In the genomic region with DNA sequence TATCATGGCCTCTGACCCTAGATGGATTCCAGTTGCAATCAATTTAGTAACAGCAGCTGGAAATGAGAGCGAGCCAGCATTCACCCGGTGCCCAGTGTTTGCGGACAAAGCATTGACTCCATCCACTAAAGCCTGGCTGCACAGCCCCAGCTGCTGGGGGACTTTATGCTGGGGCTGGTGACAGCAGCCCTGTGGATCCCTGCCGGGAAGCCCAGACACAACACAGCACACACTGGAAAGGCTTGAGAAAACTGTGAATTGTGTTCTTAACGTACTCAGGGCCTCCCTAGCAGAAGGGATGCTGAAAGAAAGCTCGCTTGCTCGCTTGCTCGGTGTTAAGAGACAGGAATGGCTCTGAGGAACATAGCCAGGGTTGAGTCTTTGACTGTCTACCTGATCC, we compare ENCODE assay signal across 16 mouse cellular contexts. TPM values are rescaled to one million over a fixed set of nuclear protein-coding genes. Genes with fewer than 3 reads are reported as not detected.
A peak's percentile ranks its signal among the peaks of the same experiment; 100 is the strongest.
DNase-seq lines count a peak whose midpoint lies in the region; ATAC-seq and TF ChIP-seq lines count a peak whose summit lies in the region.
"Had no signal": no experiment of that assay in that cellular context is flagged by ENCODE, and none has a peak within 500 bp of the region (broad histone marks: within the 10 kb centered on the region; RNA-seq: fewer than 3 reads in every experiment).

No protein-coding gene starts in this region.

- no peak for TF ChIP-seq CTCF in layer of hippocampus, adult 2 months (conservative IDR thresholded peaks at IDR 0.05)

- WGBS in forebrain, embryonic 14.5 days: 9% methylated on average over 8 of the region's 8 CpGs
- 20% methylated on average over 8 of the region's 8 CpGs for WGBS in limb, embryonic 13.5 days
- 8% methylated on average over 8 of the region's 8 CpGs for WGBS in neural tube, embryonic 14.5 days

- peak overlapping the region; percentile 37 for H3K4me3 ChIP-seq in layer of hippocampus, adult 2 months
- 0 out of 2 replicates have a peak overlapping the region, but pooled peaks have one; percentile 54 for H3K4me3 ChIP-seq in forebrain, embryonic 14.5 days (ENCODE audit: low read depth, low read length)
- H3K4me3 ChIP-seq in limb, embryonic 13.5 days: no peak overlapping the region
- peak overlapping the region; percentile 84 for H3K4me3 ChIP-seq in neural tube, embryonic 14.5 days (ENCODE audit: low read depth, low read length)
- H3K4me3 ChIP-seq: embryonic facial prominence, embryonic 12.5 days; gastrocnemius, adult 2 months; heart, embryonic 12.5 days; intestine, embryonic 15.5 days; liver, embryonic 12.5 days had no signal

- peaks cover 19% of the 10 kb centered on the region for H3K4me1 ChIP-seq in forebrain, embryonic 14.5 days (ENCODE audit: control insufficient read depth, insufficient read depth, low read length)
- peaks cover 34% of the 10 kb centered on the region for H3K4me1 ChIP-seq in limb, embryonic 13.5 days
- peaks cover 38% of the 10 kb centered on the region for H3K4me1 ChIP-seq in neural tube, embryonic 14.5 days (ENCODE audit: control insufficient read depth, insufficient read depth, low read length)
- H3K4me1 ChIP-seq: liver, embryonic 12.5 days had no signal

- H3K27me3 ChIP-seq in forebrain, embryonic 14.5 days (replicated peaks; ENCODE audit: control insufficient read depth, insufficient read depth, low read length): peaks cover 28% of the 10 kb centered on the region; the same call in 1 of the 2 replicates
- peaks cover 78% of the 10 kb centered on the region for H3K27me3 ChIP-seq in limb, embryonic 13.5 days
- no peaks in the 10 kb centered on the region for H3K27me3 ChIP-seq in neural tube, embryonic 14.5 days (ENCODE audit: control insufficient read depth, insufficient read depth, low read length)

- no peak for ATAC-seq in forebrain, embryonic 14.5 days
- ATAC-seq in limb, embryonic 13.5 days (ENCODE audit: low FRiP score, low read depth): no peak
- no peak for ATAC-seq in neural tube, embryonic 14.5 days (ENCODE audit: low read depth)
- no peak for ATAC-seq in erythroid progenitor cell, adult 5-6 weeks (replicated peaks; ENCODE audit: low FRiP score, poor library complexity, severe bottlenecking)
- ATAC-seq: intestine, embryonic 15.5 days; liver, embryonic 12.5 days had no signal

- H3K27ac ChIP-seq in layer of hippocampus, adult 2 months: peak overlapping the region; percentile 61
- H3K27ac ChIP-seq in forebrain, embryonic 14.5 days (ENCODE audit: low read depth, low read length): no peak overlapping the region
- no peak overlapping the region for H3K27ac ChIP-seq in limb, embryonic 13.5 days
- H3K27ac ChIP-seq in neural tube, embryonic 14.5 days (ENCODE audit: low read depth, low read length): peak overlapping the region; percentile 94
- H3K27ac ChIP-seq: embryonic facial prominence, embryonic 12.5 days; gastrocnemius, adult 2 months; intestine, embryonic 15.5 days; liver, embryonic 12.5 days had no signal

- no peak for DNase-seq in layer of hippocampus, adult 2 months (ENCODE audit: low spot score in 2 of 2)
- DNase-seq in layer of hippocampus, adult 9-11 months: no peak
- DNase-seq in forebrain, embryonic 14.5 days (ENCODE audit: low spot score): peak; percentile 26
- DNase-seq in adrenal gland, adult 2 months: no peak
- no peak for DNase-seq in thymus, postnatal 36 days
- DNase-seq: B cell, adult 2 months; gastrocnemius, adult 2 months; thymus, adult 2 months had no signal

- H3K9me3 ChIP-seq in forebrain, embryonic 14.5 days (replicated peaks; ENCODE audit: control insufficient read depth, low read length): no peaks in the 10 kb centered on the region
- H3K9me3 ChIP-seq in limb, embryonic 13.5 days: no peaks in the 10 kb centered on the region
- no peaks in the 10 kb centered on the region for H3K9me3 ChIP-seq in neural tube, embryonic 14.5 days (ENCODE audit: control insufficient read depth, low read length)
- H3K9me3 ChIP-seq: embryonic facial prominence, embryonic 12.5 days; heart, embryonic 12.5 days; intestine, embryonic 15.5 days; liver, embryonic 12.5 days had no signal

- H3K36me3 ChIP-seq in forebrain, embryonic 14.5 days (ENCODE audit: control insufficient read depth, insufficient read depth, low read length): no peaks in the 10 kb centered on the region
- no peaks in the 10 kb centered on the region for H3K36me3 ChIP-seq in limb, embryonic 13.5 days
- no peaks in the 10 kb centered on the region for H3K36me3 ChIP-seq in neural tube, embryonic 14.5 days (ENCODE audit: control insufficient read depth, insufficient read depth, low read length)
- H3K36me3 ChIP-seq: embryonic facial prominence, embryonic 12.5 days; heart, embryonic 12.5 days; intestine, embryonic 15.5 days; liver, embryonic 12.5 days had no signal

- H3K4me2 ChIP-seq in forebrain, embryonic 14.5 days (ENCODE audit: low read length): peak overlapping the region; percentile 95
- H3K4me2 ChIP-seq in limb, embryonic 13.5 days (replicated peaks): no peak overlapping the region
- H3K4me2 ChIP-seq in neural tube, embryonic 14.5 days (ENCODE audit: low read depth, low read length): peak overlapping the region; percentile 75
- H3K4me2 ChIP-seq: embryonic facial prominence, embryonic 12.5 days; heart, embryonic 12.5 days; intestine, embryonic 15.5 days; liver, embryonic 12.5 days had no signal

- 0 out of 2 replicates have a peak overlapping the region, but pooled peaks have one; percentile 17 for H3K9ac ChIP-seq in forebrain, embryonic 14.5 days (ENCODE audit: low read length)
- H3K9ac ChIP-seq in limb, embryonic 13.5 days: peak overlapping the region; percentile 25; the same call in 1 of the 2 replicates
- H3K9ac ChIP-seq in neural tube, embryonic 14.5 days (replicated peaks; ENCODE audit: low read depth, low read length): peak overlapping the region; percentile 95
- H3K9ac ChIP-seq: embryonic facial prominence, embryonic 12.5 days; heart, embryonic 12.5 days; intestine, embryonic 15.5 days; liver, embryonic 12.5 days had no signal

RNA-seq across cellular contexts. Expression of a gene that starts 3.5 kb away (rescaled TPM):
- 10 to 100 TPM; 48.3 to 49.0 TPM for total RNA-seq in layer of hippocampus, adult 2 months (2021)
- polyA plus RNA-seq in forebrain, embryonic 14.5 days (2014; fragmentation: Nextera tagmentation; extraction: Ambion mirVana): 3.8 and 4.4 TPM in 2 replicates
- 0.68 and 0.99 TPM in 2 replicates for polyA plus RNA-seq in limb, embryonic 13.5 days (2015; fragmentation: Nextera tagmentation; extraction: Ambion mirVana)
- polyA plus RNA-seq in neural tube, embryonic 14.5 days (2014; fragmentation: Nextera tagmentation; extraction: Ambion mirVana): 27.2 and 30.6 TPM in 2 replicates
- total RNA-seq in erythroid progenitor cell, adult 5-6 weeks (2015; ENCODE audit: low replicate concordance): not detected in 2 replicates
- total RNA-seq in erythroid progenitor cell, adult 5-6 weeks (2017; ENCODE audit: low replicate concordance): not detected in 2 replicates
- total RNA-seq in adrenal gland, adult 2 months (2021): 1 to 10 TPM; 1.4 to 9.9 TPM
- polyA plus RNA-seq in adrenal gland, adult 2 months (2012; rRNA removed): 8.2 and 9.0 TPM in 2 replicates
- total RNA-seq: MEL had no signal

Comparison
In these comparisons a context has a peak if more than half of its experiments do, and no peak if none do; other contexts are left out.
1. H3K27ac ChIP-seq: peak in layer of hippocampus, adult 2 months (single experiment) and neural tube, embryonic 14.5 days (single experiment); none in forebrain, embryonic 14.5 days (single experiment) and limb, embryonic 13.5 days (single experiment).
2. H3K9ac ChIP-seq: peak in every context shown above with its lines; median percentile 95 in neural tube, embryonic 14.5 days; 25 in limb, embryonic 13.5 days; 17 in forebrain, embryonic 14.5 days.